Mouse (Mus musculus): ENCODE measurements around the gene Ptn. TPM values are rescaled to one million over a fixed set of nuclear protein-coding genes. Genes with fewer than 3 reads are reported as not detected.

Gene Ptn
- 1.0 and 27.3 TPM in 2 replicates for polyA plus RNA-seq (2012; rRNA removed; ENCODE audit: low replicate concordance)

GRCm38 (mm10) chr6:36809747-36810285 lies at the start of gene Ptn:
Gene Ptn, minus strand, starts transcription at chr6:36810220.

Data from subcutaneous adipose tissue, adult 2 months (tissue).